Mouse (Mus musculus) stomach, postnatal 0 days (tissue): Measurements from ENCODE around the gene Arhgef3. TPM values are rescaled to one million over a fixed set of nuclear protein-coding genes. Genes with fewer than 3 reads are reported as not detected.
A peak's percentile ranks its signal among the peaks of the same experiment; 100 is the strongest.

ENCODE experiments used
- ATAC-seq: fragments of 200-750 bp; cut with Nextera tagmentation; 2 replicates; pipeline ENCODE4 v1.8.0; 2017; ENCODE audit not compliant: low FRiP score, low TSS enrichment
- DNase-seq: peaks from one replicate; pipeline ENCODE4 v3.0.0-alpha.2; 2016; ENCODE audit warnings: low spot score
- H3K27ac ChIP-seq: fragments of 300-500 bp; sonication (generic); replicated peaks from 2 replicates; pipeline ENCODE4 v1.5.1; 2014; ENCODE audit warnings: mild to moderate bottlenecking, control low read depth
- H3K27me3 ChIP-seq: fragments of 300-500 bp; sonication (generic); 2 replicates; pipeline ENCODE4 v1.6.1; 2014; ENCODE audit warnings: low read length; ENCODE audit not compliant: control insufficient read depth, insufficient read depth
- H3K36me3 ChIP-seq: fragments of 300-500 bp; sonication (generic); 2 replicates; pipeline ENCODE4 v1.6.1; 2014; ENCODE audit warnings: low read length, mixed read lengths; ENCODE audit not compliant: control insufficient read depth, insufficient read depth
- H3K4me1 ChIP-seq: fragments of 300-500 bp; sonication (generic); replicated peaks from 2 replicates; pipeline ENCODE4 v1.6.1; 2014; ENCODE audit warnings: antibody characterized with exemption; ENCODE audit not compliant: control insufficient read depth, insufficient read depth
- H3K4me2 ChIP-seq: fragments of 300-500 bp; sonication (generic); replicated peaks from 2 replicates; pipeline ENCODE4 v1.6.1; 2014; ENCODE audit warnings: low read depth, mild to moderate bottlenecking, control low read depth, moderate library complexity
- H3K4me3 ChIP-seq: fragments of 300-500 bp; sonication (generic); 2 replicates; pipeline ENCODE4 v1.5.1; 2014; ENCODE audit warnings: low read depth, low read length, control low read depth
- H3K9ac ChIP-seq: fragments of 300-500 bp; sonication (generic); 2 replicates; pipeline ENCODE4 v1.6.1; 2014; ENCODE audit warnings: mild to moderate bottlenecking, low read length, control low read depth, mixed read lengths
- H3K9me3 ChIP-seq: fragments of 300-500 bp; sonication (generic); 2 replicates; pipeline ENCODE4 v1.6.1; 2016; ENCODE audit warnings: low read length; ENCODE audit not compliant: control insufficient read depth
- CTCF ChIP-seq: IDR thresholded peaks from 2 replicates; pipeline ENCODE4 v1.5.1; 2016; ENCODE audit warnings: antibody characterized with exemption, low read depth, mild to moderate bottlenecking, moderate library complexity
- EP300 ChIP-seq: optimal IDR thresholded peaks from 2 replicates; pipeline ENCODE3; 2016; ENCODE audit warnings: antibody characterized with exemption
- WGBS: fragments of 180-500 bp; shearing (Covaris S2); extraction: QIAGEN DNeasy Blood & Tissue Kit; methylation state at CpG from one replicate; pipeline ENCODE4 v1.1.7; 2014; 5-methylcytosine and 5-hydroxymethylcytosine counted together
- polyA plus RNA-seq: library from polyadenylated mRNA; unstranded; fragments of >200 nt; fragmentation: Nextera tagmentation; extraction: Ambion mirVana; gene quantifications from 2 replicates; pipeline ENCODE4 v1.2.1, GENCODE M21; 2015

Gene Arhgef3
- polyA plus RNA-seq, 1 experiment from 2014 or later = 13.1 TPM

DNA sequence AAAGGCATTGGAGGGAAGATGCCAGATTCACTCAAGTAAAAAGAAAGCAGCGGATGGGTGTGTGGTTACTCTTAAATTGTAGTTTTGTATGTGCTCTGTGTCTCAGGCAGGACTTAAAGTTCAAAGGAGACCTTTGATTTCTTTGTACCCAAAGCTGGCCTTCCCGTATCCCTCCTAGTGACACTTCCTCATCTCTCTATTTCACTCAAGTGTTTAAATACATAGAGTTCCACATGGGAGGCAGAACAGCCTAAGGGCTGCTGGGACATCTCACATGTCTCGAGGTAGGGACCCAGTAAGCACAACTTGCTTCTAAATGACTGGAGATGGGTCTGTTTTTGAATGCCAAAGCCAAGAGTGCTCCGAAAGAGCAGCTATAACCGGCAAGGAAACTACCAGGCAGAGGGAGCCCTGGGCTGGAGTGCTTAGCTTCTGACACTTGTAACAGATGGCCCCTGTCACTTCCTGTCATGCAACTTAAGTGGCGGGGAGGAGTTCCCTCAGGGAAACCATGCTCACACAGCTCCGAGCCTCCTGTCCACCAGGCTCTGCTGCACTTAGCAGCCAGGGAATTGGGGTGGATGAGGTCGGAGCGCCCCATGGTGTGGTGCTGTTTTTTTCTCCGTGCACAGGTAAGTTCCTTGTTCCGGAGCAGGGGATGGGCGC lies 123.0 kb downstream of the Arhgef3 start:
- WGBS = 35% methylated on average over 12 of the region's 12 CpGs
- no peak overlapping the region for H3K9ac ChIP-seq
- TF ChIP-seq CTCF (peak; percentile 30), EP300 (no peak)
- no peaks in the 10 kb centered on the region for H3K4me1 ChIP-seq
- ATAC-seq = 0 out of 2 replicates have a peak, but pooled peaks have one; percentile 18
- H3K27me3 ChIP-seq = no peaks in the 10 kb centered on the region
- no peaks in the 10 kb centered on the region for H3K9me3 ChIP-seq
- no peaks in the 10 kb centered on the region for H3K36me3 ChIP-seq
- H3K27ac ChIP-seq = peak overlapping the region; percentile 18; the same call in 1 of the 2 replicates
- H3K4me3 ChIP-seq = no peak overlapping the region
- DNase-seq = no peak
- H3K4me2 ChIP-seq = peak overlapping the region; percentile 20; the same call in 1 of the 2 replicates

DNA sequence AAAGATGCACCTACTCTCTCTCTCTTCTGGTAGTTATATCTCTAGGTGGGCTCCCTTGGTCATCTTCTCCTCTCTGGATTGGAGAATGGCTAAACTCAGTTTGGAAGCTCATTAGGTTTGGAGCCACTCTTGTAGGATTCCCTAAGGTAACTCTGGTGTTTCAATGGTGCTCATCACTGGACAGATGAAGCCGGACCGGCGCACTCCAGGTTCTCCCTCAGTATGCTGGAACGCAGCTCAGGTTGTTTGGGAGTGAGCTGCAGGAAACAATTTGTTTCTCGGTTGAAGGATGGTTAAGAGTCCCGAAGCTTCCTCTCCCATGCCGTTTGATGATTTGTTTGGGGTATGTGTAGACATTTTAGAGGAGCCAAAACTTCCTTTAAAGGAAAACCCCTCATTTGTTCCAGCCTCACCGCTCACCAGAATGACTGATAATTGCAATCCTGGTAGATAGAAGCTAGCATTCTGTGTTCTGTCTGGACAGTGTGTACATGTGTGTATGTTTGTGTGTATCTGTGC lies 124.0 kb downstream of the Arhgef3 start:
- TF ChIP-seq CTCF = no peak
- no peak for TF ChIP-seq EP300
- ATAC-seq (no peak), DNase-seq (no peak)
- no peak overlapping the region for H3K4me2 ChIP-seq
- no peaks in the 10 kb centered on the region for H3K9me3 ChIP-seq
- no peak overlapping the region for H3K27ac ChIP-seq
- H3K27me3 ChIP-seq = no peaks in the 10 kb centered on the region
- no peaks in the 10 kb centered on the region for H3K36me3 ChIP-seq
- 72% methylated on average over 8 of the region's 8 CpGs for WGBS
- no peak overlapping the region for H3K9ac ChIP-seq
- no peak overlapping the region for H3K4me3 ChIP-seq
- no peaks in the 10 kb centered on the region for H3K4me1 ChIP-seq

DNA sequence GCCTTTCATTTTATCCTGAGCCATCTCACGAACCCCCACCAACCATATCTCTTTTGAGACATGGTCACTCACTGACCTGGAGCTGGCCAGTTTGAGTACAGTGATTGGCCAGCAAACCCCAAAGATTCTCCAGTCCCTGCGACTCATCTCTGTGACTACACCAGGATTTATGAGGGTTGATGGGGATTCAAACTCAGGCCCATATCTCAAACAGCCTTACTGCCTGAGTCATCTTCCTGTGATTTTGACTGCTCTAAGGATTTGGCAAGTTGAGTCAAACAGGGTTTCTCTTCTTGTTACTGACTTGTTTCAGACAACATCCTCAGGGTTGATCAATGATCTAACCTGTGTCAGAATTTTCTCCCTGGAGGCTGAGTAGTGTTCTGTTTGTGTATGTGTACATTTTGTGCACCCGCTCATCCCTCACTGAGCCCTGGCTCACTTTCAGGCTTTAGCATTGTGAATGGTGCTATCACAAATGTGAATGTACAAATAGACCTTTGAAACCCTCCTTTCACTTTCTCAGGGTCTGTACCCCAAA lies 124.9 kb downstream of the Arhgef3 start:
- H3K4me1 ChIP-seq = no peaks in the 10 kb centered on the region
- no peaks in the 10 kb centered on the region for H3K9me3 ChIP-seq
- no peaks in the 10 kb centered on the region for H3K27me3 ChIP-seq
- ATAC-seq = no peak
- H3K27ac ChIP-seq = no peak overlapping the region
- WGBS = 73% methylated on average over 3 of the region's 3 CpGs
- DNase-seq = no peak
- no peak overlapping the region for H3K4me3 ChIP-seq
- no peak for TF ChIP-seq EP300
- TF ChIP-seq CTCF = no peak
- no peak overlapping the region for H3K4me2 ChIP-seq
- no peaks in the 10 kb centered on the region for H3K36me3 ChIP-seq
- H3K9ac ChIP-seq = no peak overlapping the region

DNA sequence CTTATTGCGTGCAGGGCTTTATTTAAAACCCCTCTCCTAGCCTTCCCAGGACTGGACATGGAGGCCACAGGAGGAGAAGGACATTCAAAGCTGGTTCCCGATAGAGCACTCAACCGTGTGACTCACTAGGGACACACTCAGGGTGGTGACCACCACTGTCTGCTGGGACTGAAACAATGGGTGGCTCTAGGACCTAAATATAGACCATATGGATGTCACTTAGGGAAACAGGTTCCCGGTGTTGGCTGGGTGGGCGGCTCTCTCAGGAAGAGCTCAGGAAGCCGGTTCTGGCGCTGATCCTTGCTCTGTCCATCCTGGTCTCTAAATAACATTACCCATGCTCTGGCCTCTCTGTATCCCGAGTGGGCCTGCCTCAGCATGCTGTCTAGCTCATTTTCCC lies 127.6 kb downstream of the Arhgef3 start:
- no peaks in the 10 kb centered on the region for H3K4me1 ChIP-seq
- DNase-seq = no peak
- H3K27me3 ChIP-seq = no peaks in the 10 kb centered on the region
- TF ChIP-seq EP300 = no peak
- TF ChIP-seq CTCF = no peak
- no peaks in the 10 kb centered on the region for H3K9me3 ChIP-seq
- peak; percentile 60 for ATAC-seq
- no peak overlapping the region for H3K4me2 ChIP-seq
- no peak overlapping the region for H3K4me3 ChIP-seq
- H3K27ac ChIP-seq = no peak overlapping the region
- 74% methylated on average over 8 of the region's 8 CpGs for WGBS
- no peaks in the 10 kb centered on the region for H3K36me3 ChIP-seq
- no peak overlapping the region for H3K9ac ChIP-seq

- Histone ChIP-seq H3K36me3 (no peaks in the 10 kb centered on the region), H3K4me3 (no peak overlapping the region), H3K4me1 (no peaks in the 10 kb centered on the region), H3K9me3 (no peaks in the 10 kb centered on the region), H3K27ac (no peak overlapping the region), H3K9ac (no peak overlapping the region), H3K27me3 (no peaks in the 10 kb centered on the region), H3K4me2 (no peak overlapping the region)
- WGBS = 62% methylated on average over 2 of the region's 2 CpGs
- DNase-seq (no peak), ATAC-seq (no peak)
- TF ChIP-seq CTCF (no peak), EP300 (no peak)
These were observed 128.1 kb downstream of the Arhgef3 start for GRCm38 (mm10) chr14:27242769-27243168.

- Histone ChIP-seq H3K4me3 (no peak overlapping the region), H3K27ac (no peak overlapping the region), H3K4me2 (no peak overlapping the region), H3K27me3 (no peaks in the 10 kb centered on the region), H3K9me3 (no peaks in the 10 kb centered on the region), H3K4me1 (no peaks in the 10 kb centered on the region), H3K36me3 (no peaks in the 10 kb centered on the region), H3K9ac (no peak overlapping the region)
- TF ChIP-seq EP300 (no peak), CTCF (no peak)
- 68% methylated on average over 5 of the region's 5 CpGs for WGBS
- ATAC-seq = no peak
- no peak for DNase-seq
These were observed 128.9 kb downstream of the Arhgef3 start for GRCm38 (mm10) chr14:27243585-27243984.
